Mouse (Mus musculus): ENCODE measurements around the gene Pkhd1. TPM values are rescaled to one million over a fixed set of nuclear protein-coding genes. Genes with fewer than 3 reads are reported as not detected.

The Pkhd1 gene
- polyA plus RNA-seq, 1 experiment, result 4.0 TPM

Other genes with a start within 250 kb of the Pkhd1 start
- gene Il17a, start 112.8 kb upstream of the Pkhd1 start, polyA plus RNA-seq (2012; rRNA removed), result not detected in 2 replicates
- gene Il17f, start 172.6 kb upstream of the Pkhd1 start, polyA plus RNA-seq (2012; rRNA removed), result not detected in 2 replicates
- 5.9 and 9.4 TPM in 2 replicates for gene Mcm3, start 202.2 kb upstream of the Pkhd1 start, polyA plus RNA-seq (2012; rRNA removed)

All from gonadal fat pad, adult 2 months (tissue).